Mouse (Mus musculus) brown adipose tissue, adult 24 weeks (tissue): ENCODE measurements around the gene Spi1. TPM values are rescaled to one million over a fixed set of nuclear protein-coding genes. Genes with fewer than 3 reads are reported as not detected.

ENCODE experiments used
- H3K27ac ChIP-seq: fragments of 200-500 bp; replicated peaks from 2 replicates; pipeline ENCODE4 v1.5.1; 2012; ENCODE audit warnings: low read depth, mild to moderate bottlenecking, low read length
- H3K4me1 ChIP-seq: fragments of 200-500 bp; 2 replicates; pipeline ENCODE4 v1.6.1; 2012; ENCODE audit warnings: low read length, mixed read lengths; ENCODE audit not compliant: control insufficient read depth, insufficient read depth, insufficient read length
- H3K4me3 ChIP-seq: fragments of 200-500 bp; 2 replicates; pipeline ENCODE4 v1.5.1; 2012; ENCODE audit warnings: low read depth, mild to moderate bottlenecking, low read length, moderate library complexity; ENCODE audit not compliant: insufficient read depth
- polyA plus RNA-seq: library from polyadenylated mRNA; stranded (reverse); fragments of >200 nt; gene quantifications from 2 replicates; pipeline ENCODE4 v1.2.4, GENCODE M21; 2012; ENCODE audit not compliant: missing spikeins, insufficient read depth, insufficient read length

The Spi1 gene
- polyA plus RNA-seq, 1 experiment, result 9.3 TPM

DNA sequence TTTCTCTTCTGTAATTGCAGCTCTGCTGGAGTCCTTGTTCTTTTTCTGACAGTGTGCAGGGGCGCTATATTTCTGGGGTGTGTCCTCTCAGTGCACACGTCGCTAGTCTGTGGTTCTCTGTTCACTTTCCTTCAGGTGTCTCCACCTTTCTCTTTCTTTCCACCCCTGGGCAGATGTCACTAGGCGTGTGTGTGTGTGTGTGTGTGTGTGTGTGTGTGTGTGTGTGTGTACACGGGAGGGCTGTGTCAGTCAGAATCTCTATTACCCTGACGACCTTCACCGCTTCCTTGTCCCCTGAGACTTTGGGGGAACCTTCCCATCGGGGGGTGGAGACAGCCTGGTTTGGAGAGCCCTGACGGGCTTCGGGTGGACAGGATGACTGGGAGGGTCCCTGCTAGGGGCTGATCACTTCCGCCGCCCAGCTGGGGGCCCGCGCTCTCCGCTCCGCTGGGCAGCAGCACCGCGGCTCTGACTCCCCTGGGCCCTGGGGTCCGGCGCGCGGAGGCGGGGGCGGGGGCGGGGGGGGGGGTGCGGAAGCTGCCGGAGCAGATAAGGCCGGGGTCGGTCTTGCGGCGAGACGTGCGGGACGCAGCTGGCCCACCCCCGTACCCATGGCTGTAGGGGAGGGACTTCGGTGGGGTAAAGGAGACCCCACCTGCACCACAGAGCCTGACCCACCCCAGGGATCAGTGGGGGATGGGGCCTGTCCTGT, 3.7 kb upstream of the Spi1 start:
- peaks cover 8% of the 10 kb centered on the region for H3K4me1 ChIP-seq
- H3K4me3 ChIP-seq, result peak overlapping the region; percentile 60
- H3K27ac ChIP-seq, result no peak overlapping the region

DNA sequence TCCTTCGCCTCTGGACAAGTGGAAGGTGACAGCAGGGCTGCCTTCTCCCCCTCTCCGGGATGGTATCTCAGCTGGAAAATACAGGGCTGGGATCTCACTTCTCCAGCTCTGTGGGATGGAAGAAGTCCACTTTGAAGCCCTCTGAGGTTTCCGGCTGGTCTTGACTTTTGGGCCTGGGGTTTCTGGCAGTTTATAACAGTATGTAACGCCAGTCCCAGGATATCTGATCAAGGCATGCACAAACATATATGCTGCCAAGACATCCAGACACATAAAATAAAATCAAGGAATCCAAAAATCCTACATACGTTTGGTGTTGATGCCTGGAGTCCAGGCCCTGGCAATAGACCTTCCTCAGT, 3.2 kb upstream of the Spi1 start:
- Histone ChIP-seq H3K4me1 (peaks cover 8% of the 10 kb centered on the region), H3K27ac (no peak overlapping the region), H3K4me3 (peak overlapping the region; percentile 60)

DNA sequence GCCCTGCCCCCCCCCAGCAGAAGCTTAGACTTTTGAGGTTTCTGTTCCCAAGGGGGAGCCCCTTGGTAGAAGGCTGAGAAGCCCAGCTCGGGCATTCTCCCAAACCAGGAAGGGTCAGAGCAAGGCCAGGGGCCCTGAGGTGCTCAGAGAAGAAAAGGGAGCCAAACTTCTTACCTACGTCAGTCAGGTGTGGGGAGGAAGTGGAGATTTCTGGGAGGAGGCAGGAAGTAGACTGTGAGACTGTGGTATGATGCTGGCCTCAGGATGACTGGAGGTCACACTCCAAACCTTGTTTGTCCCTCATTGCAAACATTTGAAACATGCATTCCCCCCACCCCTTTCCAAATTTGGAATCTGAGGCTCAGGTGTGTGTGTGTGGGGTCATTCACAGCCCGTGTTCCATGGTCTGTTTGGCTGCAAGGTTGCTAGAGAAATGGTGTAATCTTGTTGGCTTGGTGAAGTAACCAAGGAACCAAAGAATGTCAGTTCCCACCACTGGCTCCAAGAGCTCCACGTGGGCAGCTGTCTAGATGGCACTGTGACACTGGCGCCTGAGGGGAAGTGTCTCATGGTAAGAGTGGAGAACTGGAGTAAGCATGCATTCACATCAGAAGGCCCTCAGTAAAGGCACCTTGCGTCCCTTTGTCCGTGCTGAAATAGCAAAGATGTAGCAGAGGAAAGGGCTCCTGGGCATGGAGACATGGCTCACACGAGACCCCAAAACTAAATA, 1.2 kb upstream of the Spi1 start:
- Histone ChIP-seq H3K4me3 (no peak overlapping the region), H3K27ac (0 out of 2 replicates have a peak overlapping the region, but pooled peaks have one; percentile 5)

DNA sequence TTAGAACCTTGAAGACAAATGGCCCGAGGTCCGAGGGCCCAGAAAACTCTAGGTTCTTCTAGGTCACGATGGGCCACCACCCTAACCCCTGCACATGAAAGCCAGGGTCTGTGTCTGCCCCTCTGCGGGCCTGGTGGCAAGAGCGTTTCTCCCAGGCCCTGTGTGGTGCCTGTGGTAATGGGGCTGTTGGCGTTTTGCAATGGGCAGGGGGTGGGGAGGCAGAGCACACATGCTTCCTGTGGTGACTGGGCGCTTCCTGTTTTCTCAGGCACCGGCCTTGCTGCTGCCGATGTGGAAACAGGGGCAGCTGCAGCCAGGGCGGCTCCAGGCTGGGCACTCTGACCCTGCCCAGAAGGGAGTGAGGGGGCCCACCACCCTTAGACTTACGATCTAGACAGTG, 654 bp downstream of the Spi1 start:
- Histone ChIP-seq H3K4me1 (peaks cover 8% of the 10 kb centered on the region), H3K4me3 (peak overlapping the region; percentile 44), H3K27ac (peak overlapping the region; percentile 85)

More for the DNA sequence above, 1.2 kb upstream of the Spi1 start:
- H3K4me1 ChIP-seq, result peaks cover 8% of the 10 kb centered on the region

DNA sequence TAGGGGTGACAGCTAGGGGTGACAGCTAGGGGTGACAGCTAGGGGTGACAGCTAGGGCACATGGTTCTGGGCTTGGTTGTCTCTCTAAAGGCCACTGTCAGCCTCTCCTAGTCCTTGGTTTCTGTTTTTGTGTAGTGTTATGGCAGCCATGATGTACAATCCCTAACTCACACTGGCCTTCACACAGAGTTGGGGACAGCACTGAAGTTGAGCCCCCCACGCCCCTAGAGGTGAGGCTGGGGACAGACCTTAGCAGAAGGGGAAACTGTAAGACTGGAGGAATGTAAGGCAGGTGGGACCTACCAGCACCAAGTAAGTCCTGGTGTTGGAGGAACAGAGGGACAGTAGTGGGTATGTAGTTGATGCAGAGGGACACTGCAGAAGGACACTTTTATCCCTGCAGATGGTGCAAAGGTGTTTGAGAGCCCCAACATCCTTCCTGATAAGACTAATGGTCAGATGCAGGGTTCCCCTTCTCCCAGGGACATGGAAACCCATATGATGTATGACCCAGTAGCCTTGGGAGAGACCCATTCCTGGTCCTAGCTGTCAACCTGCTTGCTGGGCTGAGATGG, 1.3 kb downstream of the Spi1 start:
- H3K27ac ChIP-seq, result peak overlapping the region; percentile 84
- peaks cover 8% of the 10 kb centered on the region for H3K4me1 ChIP-seq
- H3K4me3 ChIP-seq, result peak overlapping the region; percentile 44

DNA sequence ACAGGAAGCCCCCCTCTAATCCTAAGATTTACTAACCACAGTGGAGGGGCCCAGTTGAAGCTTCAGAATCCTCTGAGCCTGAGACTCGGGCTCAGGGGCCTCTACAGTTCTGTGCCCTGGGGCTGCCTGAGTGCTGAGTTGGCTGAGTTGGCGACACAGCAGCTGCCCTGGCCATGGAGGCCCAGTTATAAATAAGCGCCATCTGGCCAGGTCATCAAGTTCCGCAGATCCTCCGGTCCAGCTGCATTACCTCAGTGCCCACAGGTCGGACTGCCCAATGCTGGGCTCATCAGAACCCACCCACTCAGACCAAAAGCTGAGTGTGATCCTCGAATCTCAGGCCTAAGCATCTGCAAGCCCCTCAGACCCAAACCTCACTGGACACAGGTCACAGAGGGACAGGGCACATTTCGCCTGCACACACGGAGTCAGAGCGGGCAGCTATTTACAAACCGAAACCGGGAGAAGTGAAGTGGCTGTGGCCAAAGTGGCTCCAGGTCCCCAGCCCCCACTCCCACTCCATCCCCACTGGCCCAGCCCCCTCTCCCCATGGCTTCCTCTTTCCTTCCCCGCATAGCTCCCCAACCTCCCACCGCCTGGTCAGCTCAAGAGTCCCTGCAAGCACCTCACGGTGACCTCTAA, 2.1 kb downstream of the Spi1 start:
- Histone ChIP-seq H3K4me1 (peaks cover 8% of the 10 kb centered on the region), H3K27ac (peak overlapping the region; percentile 84), H3K4me3 (peak overlapping the region; percentile 6; the same call in 1 of the 2 replicates)

DNA sequence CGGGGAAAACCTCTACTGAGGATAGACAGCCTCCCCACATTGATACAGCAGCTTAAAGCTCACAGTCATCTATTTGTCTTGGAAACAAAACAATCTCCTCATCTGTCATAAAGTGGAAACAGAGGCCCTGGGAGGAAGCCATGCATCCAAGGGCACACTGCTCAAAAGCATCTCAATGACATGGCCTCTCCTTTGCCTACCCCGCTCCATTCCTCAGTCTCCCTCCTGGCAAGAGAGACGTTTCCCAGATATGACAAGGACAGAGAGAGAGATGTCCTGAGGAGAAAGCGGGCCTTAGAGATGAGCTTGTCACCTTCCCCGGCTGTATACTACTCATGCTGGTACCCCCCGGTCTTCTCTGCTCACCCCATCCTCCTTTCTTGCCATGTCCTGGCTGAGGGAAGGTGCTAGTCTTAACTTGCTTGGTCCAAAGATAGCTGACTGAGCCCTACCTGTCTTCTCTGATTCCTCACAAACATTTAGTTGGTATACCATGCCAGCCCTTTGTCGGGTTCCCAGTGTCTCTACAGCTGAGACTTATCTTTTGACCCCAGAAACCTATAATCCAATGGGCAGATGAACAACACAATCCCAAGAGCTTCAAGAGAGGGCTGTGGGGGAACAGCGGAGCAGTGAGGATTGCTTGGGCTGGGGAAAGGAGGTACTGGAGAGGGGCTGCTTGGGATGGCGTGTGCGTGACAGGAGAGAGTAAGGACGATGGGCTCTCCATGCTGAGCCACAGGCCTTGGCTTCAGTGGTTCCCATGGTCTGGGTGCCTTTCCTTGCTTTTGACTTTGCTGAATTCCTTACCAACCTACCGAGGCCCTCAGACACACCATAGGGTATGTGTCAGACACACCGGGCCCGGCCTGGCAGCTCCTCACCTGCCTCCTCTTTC, 3.6 kb downstream of the Spi1 start:
- peaks cover 8% of the 10 kb centered on the region for H3K4me1 ChIP-seq
- peak overlapping the region; percentile 71 for H3K27ac ChIP-seq
- H3K4me3 ChIP-seq, result no peak overlapping the region

DNA sequence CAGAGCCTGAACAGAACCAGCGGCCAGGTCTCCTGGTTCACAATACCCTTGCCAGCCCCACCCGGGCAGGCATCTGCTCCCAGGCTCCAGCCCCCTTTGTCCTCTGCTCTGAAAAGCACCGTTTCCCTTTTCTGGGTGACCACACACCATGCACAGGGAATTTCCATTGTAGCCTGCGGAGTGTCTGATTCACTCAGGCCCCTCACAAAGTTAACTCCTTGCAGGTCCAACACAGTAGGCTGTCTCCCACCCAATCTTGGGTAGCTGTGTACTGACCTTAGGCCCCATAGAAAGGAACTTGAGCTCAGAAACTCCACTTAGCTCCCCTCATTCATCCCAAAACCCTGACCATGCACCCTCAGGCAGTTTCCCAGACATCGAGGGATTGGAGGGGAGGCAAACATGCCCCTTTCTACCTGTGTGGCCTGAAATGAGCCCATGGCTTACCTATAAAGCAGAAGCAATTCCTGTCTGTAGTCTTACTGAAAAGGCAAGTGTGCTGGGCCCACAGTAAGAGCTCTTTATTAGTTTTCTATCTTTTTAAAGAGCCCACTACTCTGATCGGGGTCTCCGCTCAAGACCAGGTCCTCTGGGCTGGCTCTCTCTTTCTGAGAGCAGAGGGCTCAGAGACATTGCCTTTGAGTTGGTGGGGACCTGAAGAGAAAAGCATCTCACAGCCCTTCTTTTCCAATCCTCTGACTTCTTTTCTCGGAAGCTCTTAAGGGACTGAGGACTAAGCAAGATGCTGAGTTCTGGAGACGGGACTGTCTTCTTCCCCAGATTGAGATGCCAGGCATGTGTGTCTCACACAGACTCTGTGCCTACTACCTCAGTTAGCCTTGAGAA, 4.4 kb downstream of the Spi1 start:
- H3K4me3 ChIP-seq, result no peak overlapping the region
- H3K27ac ChIP-seq, result peak overlapping the region; percentile 76
- peaks cover 8% of the 10 kb centered on the region for H3K4me1 ChIP-seq

DNA sequence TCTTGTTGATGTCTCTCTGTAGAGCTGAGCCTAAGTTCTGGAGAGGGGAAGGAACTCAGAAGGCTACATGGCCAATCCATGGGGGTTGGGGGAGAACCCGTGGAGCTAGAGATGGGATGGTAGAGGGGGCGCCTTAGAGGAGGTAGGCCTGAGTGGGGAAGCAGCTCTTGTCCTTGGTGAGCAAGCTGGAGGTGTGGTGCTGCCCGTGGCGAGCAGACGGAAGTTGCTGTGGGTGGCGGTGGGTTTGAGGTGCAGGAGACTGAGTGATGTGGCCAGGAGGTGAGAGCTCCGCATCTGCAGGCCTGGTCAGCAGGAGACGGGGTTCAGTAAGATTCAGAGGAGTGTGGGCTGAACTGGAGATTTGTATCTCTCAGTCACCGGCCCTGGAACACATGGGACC, 5.3 kb downstream of the Spi1 start:
- peaks cover 8% of the 10 kb centered on the region for H3K4me1 ChIP-seq
- H3K4me3 ChIP-seq, result no peak overlapping the region
- H3K27ac ChIP-seq, result peak overlapping the region; percentile 76

DNA sequence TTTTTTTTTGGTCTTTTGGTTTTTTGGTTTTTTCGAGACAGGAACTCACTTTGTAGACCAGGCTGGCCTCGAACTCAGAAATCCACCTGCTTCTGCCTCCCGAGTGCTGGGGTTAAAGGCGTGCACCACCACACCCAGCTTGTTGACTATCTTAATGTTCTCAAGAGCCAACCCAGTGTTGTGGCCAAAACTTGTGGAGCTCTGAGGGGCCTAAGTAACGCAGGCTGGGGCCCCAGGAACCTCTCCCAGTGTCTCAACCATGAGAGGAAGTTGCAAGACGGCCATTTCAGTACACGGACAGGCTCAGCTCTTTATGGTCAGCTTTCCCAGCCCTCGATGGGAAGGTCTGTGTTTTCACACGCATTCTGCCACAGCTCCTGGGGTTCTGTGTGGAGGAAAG, 6.8 kb downstream of the Spi1 start:
- Histone ChIP-seq H3K4me1 (no peaks in the 10 kb centered on the region), H3K27ac (no peak overlapping the region), H3K4me3 (no peak overlapping the region)

DNA sequence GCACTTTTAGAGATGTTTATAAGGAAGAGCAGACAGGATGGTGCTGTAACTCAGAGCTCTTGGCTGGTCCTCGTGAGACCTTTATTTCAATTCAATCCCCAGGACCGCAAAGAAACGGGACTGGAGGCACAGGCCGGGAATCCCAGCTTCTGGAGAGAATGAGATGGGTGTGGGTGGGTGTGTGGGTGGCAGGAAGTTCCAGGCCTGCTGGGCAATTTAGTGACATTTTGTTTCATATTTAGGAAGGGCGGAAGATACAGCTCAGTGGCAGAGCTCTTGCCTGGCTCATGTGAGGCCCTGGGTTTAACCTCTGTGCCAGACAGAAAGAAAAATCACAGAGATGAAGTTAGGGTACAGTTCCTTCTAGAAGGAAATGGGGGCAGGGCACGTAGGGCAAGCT, 8.0 kb downstream of the Spi1 start:
- H3K4me3 ChIP-seq, result no peak overlapping the region
- H3K27ac ChIP-seq, result no peak overlapping the region
- no peaks in the 10 kb centered on the region for H3K4me1 ChIP-seq

DNA sequence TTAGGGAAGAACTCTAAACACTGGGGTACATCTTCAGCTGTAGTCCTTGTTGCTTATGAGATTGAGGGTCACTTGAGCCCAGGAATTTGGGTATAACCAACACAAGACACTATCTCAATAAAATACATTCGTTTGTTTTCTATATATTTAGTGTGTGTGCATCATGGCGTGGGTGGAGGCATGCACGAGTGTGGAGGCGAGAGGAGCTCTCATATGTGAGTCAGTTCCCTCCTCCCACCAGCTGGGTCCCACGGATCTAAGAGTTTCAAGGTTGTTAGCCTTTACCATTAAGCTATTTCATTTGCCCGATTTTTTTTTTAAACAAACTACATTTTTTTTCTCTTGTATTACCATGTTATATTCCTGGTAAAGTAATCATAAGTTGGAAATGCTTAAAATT, 8.6 kb downstream of the Spi1 start:
- Histone ChIP-seq H3K27ac (no peak overlapping the region), H3K4me3 (no peak overlapping the region), H3K4me1 (no peaks in the 10 kb centered on the region)

DNA sequence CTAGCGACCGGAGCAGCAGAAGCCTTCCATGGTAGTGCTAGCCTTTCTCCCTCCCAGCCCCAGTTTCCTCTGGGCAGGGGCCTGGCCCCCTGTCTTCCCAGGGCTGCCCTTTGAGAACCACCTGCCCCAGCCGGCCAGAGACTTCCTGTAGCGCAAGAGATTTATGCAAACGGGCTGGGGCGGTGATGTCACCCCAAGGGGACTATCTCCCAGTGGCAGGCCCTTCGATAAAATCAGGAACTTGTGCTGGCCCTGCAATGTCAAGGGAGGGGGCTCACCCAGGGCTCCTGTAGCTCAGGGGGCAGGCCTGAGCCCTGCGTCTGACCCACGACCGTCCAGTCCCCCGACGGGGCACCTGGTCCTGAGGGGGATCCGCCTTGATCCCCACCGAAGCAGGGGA, 14.3 kb downstream of the Spi1 start:
- Histone ChIP-seq H3K27ac (peak overlapping the region; percentile 81), H3K4me3 (peak overlapping the region; percentile 50), H3K4me1 (no peaks in the 10 kb centered on the region)

DNA sequence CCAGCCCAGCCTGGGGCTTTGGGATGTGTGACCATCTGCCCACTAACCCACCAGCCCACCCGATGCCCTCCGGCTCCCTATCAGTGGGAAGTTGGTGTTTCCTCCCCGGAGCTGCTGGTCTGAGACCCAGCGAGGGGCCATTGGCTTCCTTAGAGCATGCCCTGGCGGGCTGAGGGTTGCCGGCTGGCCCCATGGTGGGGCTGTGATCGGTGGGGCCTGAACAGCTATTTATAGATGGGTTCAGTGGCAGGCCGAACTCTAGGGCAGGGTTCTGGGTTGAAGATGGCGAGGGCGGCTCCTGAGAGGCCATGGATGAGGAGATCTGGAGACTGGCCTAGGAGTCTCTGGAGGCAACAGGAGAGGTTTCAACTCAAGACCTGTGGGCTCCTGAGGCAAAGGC, 14.8 kb downstream of the Spi1 start:
- H3K4me3 ChIP-seq, result peak overlapping the region; percentile 50
- H3K27ac ChIP-seq, result peak overlapping the region; percentile 81
- H3K4me1 ChIP-seq, result no peaks in the 10 kb centered on the region
